ENCODE assay signal across 20 mouse cellular contexts in genomic region chr16:22403715-22404114, GRCm38 (mm10).
"Had no signal": no experiment of that assay in that cellular context is flagged by ENCODE, and none has a peak within 500 bp of the region (broad histone marks: within the 10 kb centered on the region; RNA-seq: fewer than 3 reads in every experiment).

No protein-coding gene starts in this region.

- H3K36me3 ChIP-seq: midbrain, embryonic 12.5 days; neural tube, embryonic 13.5 days; stomach, embryonic 15.5 days had no signal

- H3K4me1 ChIP-seq: midbrain, embryonic 12.5 days had no signal

- H3K27me3 ChIP-seq: lung, embryonic 15.5 days; megakaryocyte, embryonic 14.5 days; midbrain, embryonic 12.5 days; neural tube, embryonic 13.5 days; neural tube, embryonic 15.5 days; stomach, embryonic 15.5 days had no signal

- H3K9me3 ChIP-seq: lung, embryonic 15.5 days; megakaryocyte, embryonic 14.5 days; midbrain, embryonic 10.5 days; midbrain, embryonic 12.5 days; neural tube, embryonic 13.5 days; neural tube, embryonic 15.5 days; stomach, embryonic 15.5 days had no signal

- DNase-seq: liver, postnatal 0 days; lung, adult 2 months; lung, postnatal 14 days; lung, postnatal 36 days; midbrain, embryonic 14.5 days; retina, postnatal 1 day; right cerebral cortex, adult 18-20 months; thymus, adult 2 months; thymus, postnatal 14 days; thymus, postnatal 36 days had no signal

- ATAC-seq: liver, postnatal 0 days; lung, postnatal 0 days; midbrain, embryonic 16.5 days had no signal

- H3K4me3 ChIP-seq: lung, embryonic 15.5 days; megakaryocyte, embryonic 14.5 days; midbrain, embryonic 10.5 days; midbrain, embryonic 12.5 days; myocyte; neural tube, embryonic 13.5 days; neural tube, embryonic 15.5 days; stomach, embryonic 15.5 days had no signal
